Mouse (Mus musculus) forebrain, postnatal 0 days (tissue): ENCODE results near the gene Ros1. TPM values are rescaled to one million over a fixed set of nuclear protein-coding genes. Genes with fewer than 3 reads are reported as not detected.

Source experiments
- ATAC-seq: fragments of 200-750 bp; cut with Nextera tagmentation; 2 replicates; pipeline ENCODE4 v1.8.0; 2017; ENCODE audit warnings: mild to moderate bottlenecking, moderate library complexity
- DNase-seq: peaks from one replicate; pipeline ENCODE4 v3.0.0-alpha.2; 2015
- H3K27ac ChIP-seq: fragments of 300-500 bp; sonication (generic); 2 replicates; pipeline ENCODE4 v1.5.1; 2014; ENCODE audit warnings: low read depth, mild to moderate bottlenecking, antibody characterized with exemption, low read length, moderate library complexity, mixed read lengths
- H3K27me3 ChIP-seq: fragments of 300-500 bp; sonication (generic); 2 replicates; pipeline ENCODE4 v1.6.1; 2014; ENCODE audit warnings: mild to moderate bottlenecking, low read length, mixed read lengths; ENCODE audit not compliant: insufficient read depth
- H3K36me3 ChIP-seq: fragments of 300-500 bp; sonication (generic); 2 replicates; pipeline ENCODE4 v1.6.1; 2014; ENCODE audit warnings: mild to moderate bottlenecking, moderate library complexity; ENCODE audit not compliant: insufficient read depth
- H3K4me1 ChIP-seq: fragments of 300-500 bp; sonication (generic); 2 replicates; pipeline ENCODE4 v1.6.1; 2014; ENCODE audit warnings: antibody characterized with exemption; ENCODE audit not compliant: insufficient read depth
- H3K4me2 ChIP-seq: fragments of 300-500 bp; sonication (generic); 2 replicates; pipeline ENCODE4 v1.6.1; 2014; ENCODE audit warnings: low read depth, mild to moderate bottlenecking, moderate library complexity
- H3K4me3 ChIP-seq: fragments of 300-500 bp; sonication (generic); 2 replicates; pipeline ENCODE4 v1.5.1; 2014; ENCODE audit warnings: low read depth, low read length, mixed read lengths
- H3K9ac ChIP-seq: fragments of 300-500 bp; sonication (generic); 2 replicates; pipeline ENCODE4 v1.6.1; 2014; ENCODE audit warnings: mild to moderate bottlenecking
- H3K9me3 ChIP-seq: fragments of 300-500 bp; sonication (generic); 2 replicates; pipeline ENCODE4 v1.6.1; 2016; ENCODE audit warnings: low read length
- CTCF ChIP-seq: sonication (generic); IDR thresholded peaks from 2 replicates; pipeline ENCODE4 v1.5.1; 2016; ENCODE audit warnings: antibody characterized with exemption, control low read depth, low read depth
- WGBS: fragments of 180-500 bp; shearing (Covaris S2); extraction: QIAGEN DNeasy Blood & Tissue Kit; methylation state at CpG from one replicate; pipeline ENCODE4 v1.1.7; 2014; 5-methylcytosine and 5-hydroxymethylcytosine counted together
- microRNA-seq, 2 experiments: library from miRNA; unstranded; fragments of <30 nt; microRNA quantifications; one replicate each; pipeline ENCODE4; 2016
- polyA plus RNA-seq: library from polyadenylated mRNA; unstranded; fragments of >200 nt; fragmentation: Nextera tagmentation; extraction: Ambion mirVana; gene quantifications from 2 replicates; pipeline ENCODE4 v1.2.1, GENCODE M21; 2015
- total RNA-seq: library from RNA; depleted of rRNA; stranded (reverse); fragments of >200 nt; gene quantifications from 2 replicates; pipeline ENCODE4 v1.2.3, GENCODE M21; 2014; rRNA removed

Ros1 gene
- total and polyA plus RNA-seq, 2 experiments from 2014 or later: not detected

- ATAC-seq (peak; percentile 83), DNase-seq (peak; percentile 64)
- Histone ChIP-seq H3K4me1 (no peaks in the 10 kb centered on the region), H3K36me3 (no peaks in the 10 kb centered on the region), H3K27ac (no peak within 1 kb of the TSS), H3K9me3 (no peaks in the 10 kb centered on the region), H3K4me3 (peak within 1 kb of the TSS; percentile 47), H3K9ac (peak within 1 kb of the TSS; percentile 14; the same call in 1 of the 2 replicates), H3K27me3 (peaks cover 70% of the 10 kb centered on the region), H3K4me2 (peak within 1 kb of the TSS; percentile 94)
- WGBS: 2% methylated on average over 60 of the region's 60 CpGs
- TF ChIP-seq CTCF: no peak
Measured at GRCm38 (mm10) chr10:52022413-52023212, 172.4 kb downstream of the Ros1 start, which contains the start of gene Vgll2. Gene Vgll2, plus strand, starts transcription at chr10:52022502.

DNA sequence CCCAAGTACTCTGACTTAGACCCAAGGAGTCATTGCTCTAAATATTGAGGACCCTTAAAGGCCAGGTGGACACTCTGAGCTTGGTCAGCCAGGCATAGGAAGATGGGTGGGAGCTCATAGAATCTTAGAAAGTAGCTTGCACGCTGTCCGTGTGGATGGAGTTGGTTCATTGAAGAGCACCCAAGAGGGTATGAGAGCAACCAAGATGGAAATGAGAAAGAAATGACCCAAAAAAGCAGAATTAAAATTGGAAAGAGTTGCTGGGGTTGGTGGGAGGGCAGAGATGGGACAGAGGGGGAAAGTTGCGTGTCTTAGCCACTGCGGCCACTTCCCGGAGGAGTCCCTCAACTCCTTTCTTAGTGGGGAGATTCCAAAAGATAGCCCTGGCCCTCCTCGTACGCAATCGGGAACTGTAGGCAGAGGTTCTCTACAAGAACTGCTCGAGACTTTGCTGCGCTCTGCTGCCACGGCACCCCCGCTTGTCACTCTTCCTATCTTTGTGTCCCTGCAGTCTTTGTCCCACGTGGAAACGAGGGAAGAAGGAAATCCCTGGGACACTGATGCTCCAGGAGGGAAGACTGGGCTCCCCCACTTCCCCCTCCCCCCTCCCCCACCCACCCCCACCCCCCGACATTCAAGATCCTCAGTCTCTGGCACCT, 173.2 kb downstream of the Ros1 start:
- DNase-seq (peak; percentile 11), ATAC-seq (peak; percentile 44)
- H3K27me3 ChIP-seq: peaks cover 65% of the 10 kb centered on the region
- H3K9ac ChIP-seq: no peak overlapping the region
- H3K4me2 ChIP-seq: peak overlapping the region; percentile 94
- no peak overlapping the region for H3K27ac ChIP-seq
- WGBS: 1% methylated on average over 14 of the region's 15 CpGs
- no peaks in the 10 kb centered on the region for H3K9me3 ChIP-seq
- peak overlapping the region; percentile 47 for H3K4me3 ChIP-seq
- no peaks in the 10 kb centered on the region for H3K36me3 ChIP-seq
- TF ChIP-seq CTCF: no peak
- H3K4me1 ChIP-seq: no peaks in the 10 kb centered on the region

DNA sequence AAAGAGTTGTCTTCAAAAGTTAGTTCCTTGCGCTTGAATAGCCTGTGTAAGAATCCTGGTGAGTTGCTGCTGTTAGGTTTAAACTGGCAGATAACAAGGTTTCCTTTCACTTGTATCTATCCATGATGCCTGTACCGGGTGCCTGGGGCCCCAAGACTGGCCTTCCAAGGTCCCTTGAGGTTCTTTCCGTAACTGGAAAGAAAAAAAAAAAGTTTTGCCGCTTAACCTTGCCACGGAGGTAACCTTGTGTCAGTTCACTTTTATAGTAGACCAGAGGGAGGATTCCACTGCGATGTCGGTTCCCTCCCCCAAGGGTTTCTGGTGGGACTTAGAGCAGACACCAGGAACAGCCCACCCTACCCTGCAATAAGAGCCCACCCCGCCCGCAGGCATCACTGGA, 173.8 kb downstream of the Ros1 start:
- H3K4me2 ChIP-seq: no peak overlapping the region
- H3K4me3 ChIP-seq: no peak overlapping the region
- no peak for TF ChIP-seq CTCF
- no peaks in the 10 kb centered on the region for H3K4me1 ChIP-seq
- no peak overlapping the region for H3K27ac ChIP-seq
- H3K27me3 ChIP-seq: peaks cover 58% of the 10 kb centered on the region
- no peaks in the 10 kb centered on the region for H3K9me3 ChIP-seq
- no peak for DNase-seq
- H3K9ac ChIP-seq: no peak overlapping the region
- no peak for ATAC-seq
- no peaks in the 10 kb centered on the region for H3K36me3 ChIP-seq
- 3% methylated on average over 9 of the region's 9 CpGs for WGBS

DNA sequence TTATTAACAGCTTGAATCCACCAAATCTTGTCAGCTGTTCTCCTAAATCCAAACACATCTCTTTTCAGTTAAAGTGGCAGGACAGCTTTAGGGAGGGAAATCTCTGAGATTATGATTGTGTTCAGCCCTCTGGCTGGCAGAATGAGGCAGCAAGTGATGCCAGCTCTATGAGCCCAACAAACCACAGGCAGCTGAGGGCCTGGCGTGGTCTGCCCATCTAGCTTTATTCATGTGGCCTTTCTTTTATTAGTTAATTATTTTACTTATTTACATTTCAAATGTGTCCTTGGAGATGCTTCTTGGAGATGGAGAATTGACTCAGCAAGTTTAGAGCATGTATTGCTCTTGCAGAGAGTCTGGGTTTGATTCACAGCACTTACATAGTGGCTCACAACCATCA, 176.6 kb downstream of the Ros1 start:
- WGBS: 24% methylated on average over 1 of the region's 1 CpGs
- no peak overlapping the region for H3K4me2 ChIP-seq
- no peak overlapping the region for H3K27ac ChIP-seq
- ATAC-seq (no peak), DNase-seq (no peak)
- H3K4me1 ChIP-seq: no peaks in the 10 kb centered on the region
- H3K27me3 ChIP-seq: peaks cover 31% of the 10 kb centered on the region
- no peak for TF ChIP-seq CTCF
- no peaks in the 10 kb centered on the region for H3K9me3 ChIP-seq
- H3K36me3 ChIP-seq: no peaks in the 10 kb centered on the region
- H3K9ac ChIP-seq: no peak overlapping the region
- H3K4me3 ChIP-seq: no peak overlapping the region

Small RNA genes lying within 50 kb of the gene (microRNA-seq; reads per million reads assigned to microRNA genes)
- 0 reads per million in 2 experiments for gene Gm24084

Other genes with a start within 250 kb of the Ros1 start
- gene Vgll2, start 172.7 kb downstream of the Ros1 start, total RNA-seq: 0.31 and 2.6 TPM in 2 replicates
- gene Vgll2, start 172.7 kb downstream of the Ros1 start, polyA plus RNA-seq: 1.9 TPM in 1 of 2 replicates, not detected in the other
- gene Dcbld1, start 38.4 kb upstream of the Ros1 start, total RNA-seq: 8.8 and 11.3 TPM in 2 replicates
- 15.8 and 19.1 TPM in 2 replicates for gene Dcbld1, start 38.4 kb upstream of the Ros1 start, polyA plus RNA-seq
- not detected in 2 replicates for gene Gm26741, start 163.5 kb upstream of the Ros1 start, total RNA-seq
- not detected in 2 replicates for gene Gm26741, start 163.5 kb upstream of the Ros1 start, polyA plus RNA-seq
- 18.5 and 22.8 TPM in 2 replicates for gene Gopc, start 186.9 kb upstream of the Ros1 start, total RNA-seq
- gene Gopc, start 186.9 kb upstream of the Ros1 start, polyA plus RNA-seq: 16.6 and 22.9 TPM in 2 replicates
- not detected in 2 replicates for gene Nepn, start 193.7 kb upstream of the Ros1 start, total RNA-seq
- gene Nepn, start 193.7 kb upstream of the Ros1 start, polyA plus RNA-seq: not detected in 2 replicates
- gene Nus1, start 222.3 kb upstream of the Ros1 start, total RNA-seq: 21.2 and 31.8 TPM in 2 replicates
- 11.5 and 19.1 TPM in 2 replicates for gene Nus1, start 222.3 kb upstream of the Ros1 start, polyA plus RNA-seq